Mouse (Mus musculus) ovary, postnatal 36 days (tissue): ENCODE results near the gene Serbp1.
"Not testable (repeated sequence)": the region's sequence is repeated elsewhere in the genome, so short reads cannot be mapped to it uniquely, and the experiment has no call there.

Experiments used
- DNase-seq: peaks from one replicate; pipeline ENCODE4 v3.0.0; 2022; ENCODE audit warnings: low spot score, mixed read lengths

The Serbp1 gene

DNA sequence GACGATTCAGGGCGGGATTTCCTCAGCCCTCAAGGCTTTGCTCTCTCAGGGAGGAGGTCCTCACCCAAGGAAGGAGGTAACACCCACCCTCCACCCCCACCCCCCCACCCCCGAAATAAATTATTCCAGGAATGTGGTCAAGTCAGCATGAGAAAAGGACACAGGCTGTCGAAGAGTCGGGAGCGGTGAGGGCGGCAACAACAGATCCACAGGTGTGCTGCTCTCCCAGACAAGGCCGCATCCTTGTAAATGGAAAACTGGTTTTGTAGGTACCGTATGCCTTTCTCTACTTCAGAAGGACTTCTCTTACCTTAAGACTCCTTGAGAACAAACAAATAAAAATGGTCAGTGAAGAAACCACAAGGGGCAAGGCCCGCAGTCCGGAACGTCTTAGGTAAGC is at the start of gene Serbp1:
TSS of gene Serbp1 (plus strand) at position 200 of the 400 bp plus-strand sequence.
- DNase-seq, result no peak

DNA sequence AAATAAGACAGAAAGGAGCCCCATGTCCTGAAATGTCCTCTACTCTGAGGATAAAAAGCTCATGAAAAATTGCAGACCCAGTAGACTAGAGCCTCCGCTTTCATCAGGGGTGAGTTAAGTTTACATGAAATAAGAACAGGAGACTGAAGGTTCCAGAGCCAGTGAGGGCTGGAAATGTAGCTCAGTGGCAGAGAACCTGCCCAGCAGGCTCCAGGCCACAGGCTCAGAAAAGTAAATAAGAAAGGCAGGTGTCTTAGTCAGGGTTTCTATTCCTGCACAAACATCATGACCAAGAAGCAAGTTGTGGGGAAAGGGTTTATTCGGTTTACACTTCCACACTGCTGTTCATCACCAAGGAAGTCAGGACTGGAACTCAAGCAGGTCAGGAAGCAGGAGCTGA is 44.4 kb upstream of the Serbp1 start:
- DNase-seq, result no peak

DNA sequence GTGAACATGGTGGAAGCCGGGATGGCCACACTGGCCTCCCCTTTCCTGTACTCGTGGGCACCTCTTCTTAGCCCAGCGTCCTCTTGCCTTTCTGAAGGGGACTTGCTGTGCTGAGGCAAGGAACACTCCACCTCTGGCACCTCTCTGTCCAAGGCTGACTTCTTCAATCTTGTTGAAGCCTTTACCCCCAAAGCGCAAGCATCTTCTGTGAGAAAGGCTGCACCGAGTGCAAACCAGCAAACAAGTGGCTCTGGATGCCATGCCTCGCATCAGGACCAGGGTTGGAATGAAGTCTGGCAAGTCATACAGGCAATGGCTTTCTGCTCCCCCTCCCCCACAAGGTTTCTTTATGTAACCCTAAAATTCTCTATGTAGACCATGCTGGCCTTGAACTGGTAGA is 43.4 kb upstream of the Serbp1 start:
- no peak for DNase-seq

DNA sequence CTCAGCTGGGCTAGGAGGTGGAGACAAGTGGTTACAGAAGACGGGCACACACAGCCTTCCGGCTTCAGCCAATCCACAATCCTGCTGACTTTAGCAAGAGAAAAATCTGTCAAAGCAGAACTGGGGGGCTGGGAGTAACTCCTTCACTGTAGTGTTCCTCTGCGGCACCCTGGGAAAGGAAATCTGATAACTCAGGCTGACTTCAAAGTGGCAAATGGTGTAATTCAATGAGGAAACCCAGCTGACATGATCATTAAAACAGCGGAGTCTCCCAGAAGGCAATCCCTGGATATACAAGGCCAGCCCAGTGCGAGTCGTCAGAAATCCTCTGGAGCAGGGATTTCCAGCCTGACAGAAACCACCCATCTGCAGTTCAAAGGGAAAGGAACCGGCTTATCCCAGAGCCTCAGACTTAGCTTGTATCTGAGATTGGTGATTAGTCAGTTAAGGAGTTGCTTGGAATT is 42.8 kb upstream of the Serbp1 start:
- no peak for DNase-seq

DNA sequence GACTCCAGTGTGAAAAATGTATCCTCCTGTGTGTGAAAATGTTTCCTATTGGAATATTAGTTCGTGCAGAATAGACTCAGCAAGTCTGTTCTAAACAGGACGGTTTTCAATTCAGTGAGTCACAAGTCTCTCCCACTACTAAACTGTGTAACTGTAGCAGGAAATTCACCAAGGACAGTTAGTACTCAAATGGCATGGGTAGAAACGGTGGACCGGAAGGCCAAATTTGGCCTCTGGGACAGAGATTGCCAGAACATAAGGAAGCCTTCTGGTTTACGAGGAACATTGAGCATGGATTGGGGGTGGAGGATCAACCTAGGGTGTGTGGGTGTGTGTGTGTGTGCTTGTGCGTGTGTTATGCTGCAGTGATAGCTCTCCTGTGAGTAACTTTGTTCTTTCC is 41.2 kb upstream of the Serbp1 start:
- no peak for DNase-seq

DNA sequence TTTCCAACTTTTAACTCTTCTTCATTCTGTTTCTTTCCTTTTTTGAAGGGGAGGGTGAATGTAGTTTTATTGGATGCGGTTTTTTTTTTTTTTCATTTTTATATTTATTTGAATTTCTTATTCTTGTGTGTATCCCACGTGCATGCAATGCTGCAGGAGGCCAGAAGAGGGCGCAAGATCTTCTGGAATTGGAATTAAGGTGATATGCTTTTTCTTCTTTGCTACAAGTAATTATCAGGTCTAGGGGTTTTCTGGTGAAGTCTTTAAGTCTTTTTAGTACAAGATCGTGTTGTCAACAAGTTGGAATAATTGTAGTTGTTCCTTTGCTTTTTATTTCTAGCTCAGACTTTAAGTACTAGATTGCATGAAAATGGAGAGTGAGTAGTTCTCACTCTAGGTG is 39.9 kb upstream of the Serbp1 start:
- DNase-seq, result no peak

DNA sequence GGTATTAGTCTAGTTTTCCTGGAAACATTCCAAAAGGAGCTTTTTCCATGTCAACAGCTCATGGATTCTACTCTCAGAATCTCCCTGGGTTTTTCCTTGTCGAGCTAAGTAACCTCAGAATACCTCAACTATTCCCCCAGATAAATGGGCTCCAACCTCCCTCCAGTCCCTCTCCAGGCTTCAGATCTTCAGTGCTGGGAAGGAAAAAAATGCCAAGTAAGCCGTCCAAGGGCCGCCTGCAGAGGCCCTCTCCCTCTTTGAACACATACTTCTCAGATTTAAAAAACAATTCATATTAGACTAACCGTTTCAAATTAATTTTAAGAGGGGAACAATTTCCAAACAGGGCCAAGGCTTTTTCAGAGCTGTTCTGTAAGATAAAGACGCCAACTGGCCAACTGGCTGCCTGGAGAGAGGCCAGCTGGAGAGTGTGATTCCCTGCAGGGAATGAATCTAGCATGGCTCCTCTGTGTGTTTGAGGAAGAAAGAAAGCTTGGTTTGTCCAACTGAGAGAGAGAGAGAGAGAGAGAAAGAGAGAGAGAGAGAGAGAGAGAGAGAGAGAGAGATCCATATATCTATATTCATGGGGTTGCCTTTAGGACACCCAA is 37.2 kb upstream of the Serbp1 start:
- DNase-seq, result peak; percentile 14

DNA sequence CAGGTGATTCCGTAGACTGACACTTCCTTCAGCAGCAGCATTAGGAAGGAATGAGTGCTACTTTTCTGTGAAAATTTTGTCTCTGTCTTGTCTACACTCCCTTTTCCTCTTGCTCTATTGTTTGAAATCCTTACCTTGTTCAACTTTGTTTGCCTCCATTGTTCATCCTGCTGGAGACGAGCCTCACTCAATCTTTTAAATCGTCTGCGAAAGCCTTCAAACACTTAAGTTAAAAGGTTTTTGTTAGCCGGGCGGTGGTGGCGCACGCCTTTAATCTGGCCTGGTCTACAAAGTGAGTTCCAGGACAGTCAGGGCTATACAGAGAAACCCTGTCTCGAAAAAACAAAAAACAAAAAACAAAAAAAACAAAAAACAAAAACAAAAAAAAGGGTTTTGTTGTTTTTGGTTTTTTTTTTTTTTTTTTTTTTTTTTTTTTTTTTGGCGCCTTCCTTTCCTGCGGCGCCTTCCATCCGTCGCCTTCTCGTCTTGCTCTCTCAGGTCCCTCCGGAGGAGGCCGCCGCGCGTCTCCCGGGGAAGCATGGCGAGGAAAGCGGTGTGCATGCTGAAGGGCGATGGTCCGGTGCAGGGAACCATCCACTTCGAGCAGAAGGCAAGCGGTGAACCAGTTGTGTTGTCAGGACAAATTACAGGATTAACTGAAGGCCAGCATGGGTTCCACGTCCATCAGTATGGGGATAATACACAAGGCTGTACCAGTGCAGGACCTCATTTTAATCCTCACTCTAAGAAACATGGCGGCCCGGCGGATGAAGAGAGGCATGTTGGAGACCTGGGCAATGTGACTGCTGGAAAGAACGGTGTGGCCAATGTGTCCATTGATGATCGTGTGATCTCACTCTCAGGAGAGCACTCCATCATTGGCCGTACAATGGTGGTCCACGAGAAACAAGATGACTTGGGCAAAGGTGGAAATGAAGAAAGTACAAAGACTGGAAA is 32.6 kb upstream of the Serbp1 start:
- DNase-seq, result no peak

DNA sequence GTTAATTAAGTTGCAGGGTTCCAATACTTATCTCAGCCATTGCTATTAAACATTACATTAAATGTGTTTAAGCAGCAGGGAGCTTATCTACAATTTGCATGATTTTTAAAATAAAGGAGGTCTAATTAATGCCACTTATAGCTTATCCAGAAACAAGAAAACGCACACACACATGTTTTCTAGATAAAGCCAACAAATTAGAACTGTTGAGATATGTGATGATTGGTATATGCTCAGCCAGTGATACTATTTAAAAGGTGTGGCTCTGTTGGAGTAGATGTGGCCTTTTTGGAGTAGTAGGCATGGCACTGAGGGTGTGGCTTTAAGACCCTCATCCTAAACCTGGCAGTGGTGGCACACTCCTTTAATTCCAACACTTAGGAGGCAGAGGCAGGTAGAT is 25.6 kb upstream of the Serbp1 start:
- no peak for DNase-seq

DNA sequence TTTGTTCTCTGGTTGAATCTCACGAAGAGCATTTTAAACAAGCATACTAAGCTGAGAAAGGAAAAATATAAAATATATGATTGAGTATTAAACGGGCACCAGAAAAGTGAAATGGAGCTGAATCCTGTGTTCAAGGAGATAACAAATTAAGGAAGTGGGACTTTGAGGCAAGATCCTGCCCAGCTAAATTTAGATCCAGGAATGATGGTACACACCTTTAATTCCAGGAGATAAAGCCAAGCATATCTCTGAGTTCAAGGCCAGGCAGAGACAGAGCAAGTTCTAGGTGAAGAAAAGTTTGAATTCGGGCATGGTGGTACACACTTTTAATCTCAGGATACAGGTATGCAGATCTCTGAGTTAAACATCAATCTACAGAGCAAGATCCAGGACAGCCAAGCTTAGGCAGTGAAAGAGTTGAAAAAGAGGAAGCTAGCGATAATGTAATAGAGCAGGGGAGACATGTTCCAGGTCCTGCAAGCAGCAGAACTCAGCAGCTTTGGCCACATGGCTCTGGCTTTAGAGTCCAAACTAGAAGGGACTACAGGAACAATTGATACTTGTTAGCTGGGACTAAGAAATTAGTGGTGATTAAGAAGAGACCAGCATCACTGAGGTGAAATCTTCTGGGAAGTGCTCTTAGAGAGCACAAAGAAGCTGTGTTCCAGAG is 24.4 kb upstream of the Serbp1 start:
- no peak for DNase-seq

DNA sequence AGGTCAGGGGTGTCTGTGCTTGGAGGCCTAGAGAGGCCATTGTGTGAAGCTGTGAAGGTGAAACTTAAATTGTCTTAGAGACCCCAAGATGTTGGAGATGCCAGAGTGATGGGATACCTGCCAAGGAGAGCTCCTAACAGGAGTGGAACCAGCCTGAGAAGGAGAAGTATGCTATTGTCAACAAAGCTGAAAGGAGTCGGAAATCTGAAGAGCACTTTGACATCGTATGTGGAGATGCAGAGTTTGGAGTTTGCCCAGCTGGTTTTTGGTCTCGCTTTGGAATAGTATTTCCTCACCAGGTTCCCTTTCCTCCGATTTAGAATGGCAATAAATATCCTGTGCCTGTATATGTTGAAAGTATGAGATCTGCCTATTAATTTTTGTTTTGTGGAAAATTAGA is 20.6 kb upstream of the Serbp1 start:
- no peak for DNase-seq

DNA sequence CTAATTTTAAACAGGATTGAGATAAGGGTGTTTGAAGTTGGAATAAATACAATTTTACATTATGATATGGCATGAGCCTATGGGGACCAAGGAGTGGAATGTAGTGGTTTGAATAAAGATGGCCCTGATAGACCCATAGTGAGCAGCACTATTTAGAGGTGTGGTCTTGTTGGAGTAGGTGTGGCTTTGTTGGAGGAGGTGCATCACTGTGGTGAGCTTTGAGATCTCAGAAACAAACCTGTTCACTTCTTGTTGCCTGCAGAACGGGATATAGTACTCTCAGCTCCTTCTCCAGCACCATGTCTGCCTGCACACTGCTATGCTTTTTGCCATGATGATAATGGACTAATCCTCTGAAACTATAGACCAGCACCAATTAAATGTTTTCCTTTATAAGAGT is 20.1 kb upstream of the Serbp1 start:
- no peak for DNase-seq

DNA sequence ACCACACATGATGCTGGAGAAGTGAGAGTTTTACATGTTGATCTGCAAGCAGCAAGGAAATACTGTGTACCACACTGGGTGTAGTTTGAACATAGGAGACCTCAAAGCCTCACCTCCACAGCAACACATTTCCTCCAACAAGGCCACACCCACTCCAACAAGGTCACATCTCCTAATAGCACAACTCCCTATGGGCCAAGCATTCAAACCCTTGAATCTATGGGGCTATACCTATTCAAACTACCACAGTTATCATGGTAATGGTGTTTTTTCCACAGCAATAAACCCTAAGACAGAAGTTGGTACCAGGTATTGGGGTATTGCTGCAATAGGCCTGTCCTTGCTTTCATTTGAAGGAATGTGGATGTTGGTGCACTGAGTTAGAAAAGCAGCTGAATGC is 19.4 kb upstream of the Serbp1 start:
- no peak for DNase-seq

DNA sequence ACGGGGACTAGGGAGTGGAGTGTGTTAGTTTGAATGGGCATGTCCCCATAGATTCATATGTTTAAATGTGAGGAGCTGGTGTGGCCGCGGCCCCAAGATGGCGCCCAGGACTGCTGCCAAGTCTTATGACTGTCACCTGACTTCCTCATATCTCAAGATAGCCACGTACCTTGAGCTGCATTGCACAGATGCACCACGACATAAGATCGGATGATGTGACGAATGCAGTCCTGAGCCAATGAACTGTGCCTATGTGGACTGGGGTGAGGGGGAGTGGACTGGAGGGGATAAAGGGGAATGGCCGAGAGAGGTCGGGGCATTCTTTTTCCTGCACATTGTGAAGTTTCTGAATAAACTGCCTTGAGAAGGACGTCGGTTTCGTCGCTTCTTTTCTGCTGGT is 18.0 kb upstream of the Serbp1 start:
- not testable (repeated sequence) for DNase-seq

DNA sequence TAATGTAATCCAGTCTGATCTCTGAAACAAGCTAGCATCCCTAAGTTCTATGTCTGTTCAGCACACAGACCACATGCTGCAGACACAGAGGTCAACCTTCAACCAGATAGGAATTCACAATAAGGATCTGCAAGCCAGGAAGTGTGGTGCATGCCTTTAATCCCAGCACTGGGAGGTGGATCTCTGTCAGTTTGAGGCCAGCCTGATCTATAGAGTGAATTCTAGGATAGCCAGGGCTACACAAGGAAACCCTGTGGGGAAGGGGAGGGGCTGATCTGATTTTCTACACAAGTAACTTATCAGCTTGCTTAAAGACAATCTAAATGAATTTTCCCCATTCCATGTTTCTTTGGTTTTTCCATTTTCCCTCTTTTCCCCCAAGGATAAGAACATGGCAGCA is 17.2 kb upstream of the Serbp1 start:
- no peak for DNase-seq

DNA sequence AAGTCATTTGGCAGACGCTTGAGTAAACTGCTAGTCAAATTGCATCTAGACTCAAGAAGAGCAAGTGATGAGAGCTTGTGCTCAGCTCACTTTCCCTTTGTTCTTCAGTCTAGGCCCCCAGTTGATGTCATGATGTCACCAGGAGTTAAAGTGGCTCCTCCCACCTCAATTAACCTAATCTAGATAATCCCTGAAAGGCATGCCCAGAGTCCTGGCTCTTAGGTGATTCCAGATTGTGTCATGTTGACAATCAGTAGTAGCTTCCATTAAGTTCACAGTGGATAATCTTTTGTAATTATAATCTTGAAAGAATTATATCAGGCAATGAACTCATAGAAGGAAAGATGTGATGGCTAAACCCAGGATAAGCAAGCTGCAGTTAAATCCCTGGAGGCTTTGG is 14.9 kb upstream of the Serbp1 start:
- no peak for DNase-seq

DNA sequence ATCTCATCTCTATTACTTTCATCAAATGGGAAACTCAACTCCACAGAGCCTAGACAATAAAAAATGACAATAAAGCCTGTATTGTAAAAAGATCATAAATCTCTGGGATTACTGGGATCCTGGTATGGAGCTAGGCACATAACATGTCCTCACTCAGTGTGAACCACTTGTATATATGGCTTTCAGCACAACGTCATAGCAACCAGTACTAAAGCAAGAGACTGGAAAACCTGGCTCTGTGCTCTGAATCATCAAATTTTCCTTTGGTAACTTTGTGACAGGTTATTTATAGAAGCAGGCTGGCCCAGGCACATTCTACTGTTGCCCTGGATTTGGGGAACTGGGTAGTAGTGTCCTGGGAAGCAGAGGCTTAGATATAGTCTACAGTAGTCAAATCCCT is 14.5 kb upstream of the Serbp1 start:
- DNase-seq, result no peak

DNA sequence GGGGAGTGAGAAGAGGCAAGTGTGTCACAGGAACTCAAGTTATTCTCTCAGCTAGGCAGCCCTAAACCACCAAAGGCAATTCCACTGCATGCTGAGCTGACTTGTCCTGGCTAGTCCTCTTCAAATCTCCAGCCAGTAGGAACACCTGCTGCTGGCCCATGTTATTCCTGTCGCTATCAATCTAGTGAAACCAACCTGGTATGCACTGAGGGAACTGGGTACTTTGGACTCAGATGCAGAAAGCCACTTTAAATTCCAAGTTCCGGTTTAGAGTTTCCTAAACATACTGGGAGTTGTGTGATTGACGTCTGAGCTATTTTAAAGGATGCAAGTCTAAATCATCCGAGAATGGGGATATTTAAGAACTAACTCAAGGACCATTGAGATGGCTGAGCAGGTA is 11.7 kb upstream of the Serbp1 start:
- DNase-seq, result no peak

DNA sequence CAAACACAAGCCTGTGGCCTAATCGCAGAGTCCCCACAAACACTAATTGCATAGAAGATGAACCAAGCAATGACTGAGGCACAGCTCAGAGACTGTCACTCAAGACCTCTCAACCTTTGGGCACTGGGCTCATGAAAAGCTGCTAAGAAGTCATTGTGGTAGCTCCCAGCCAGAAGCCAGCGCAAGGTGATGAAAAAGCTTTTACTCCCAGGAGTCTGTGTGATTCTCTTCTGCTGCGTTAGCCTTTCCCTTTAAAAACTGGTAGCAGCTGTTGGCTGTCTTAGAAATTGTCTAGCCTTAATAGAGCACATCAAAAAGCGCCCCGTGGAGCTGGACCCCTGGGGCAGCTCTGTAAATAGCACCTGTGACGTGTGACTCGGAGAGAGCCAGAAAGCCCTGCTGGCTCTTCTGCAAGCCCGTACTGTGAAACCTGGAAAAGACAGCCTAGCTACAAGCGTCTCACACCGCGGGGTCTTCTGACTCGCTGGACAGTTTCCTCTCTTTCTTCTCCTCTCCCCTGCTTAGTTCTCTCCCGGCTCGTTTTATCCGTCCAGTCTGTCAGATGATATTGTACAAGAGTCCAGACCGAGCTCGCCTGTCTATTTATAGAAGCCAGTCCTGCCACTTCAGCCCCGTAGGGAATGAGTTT is 9.4 kb upstream of the Serbp1 start:
- DNase-seq, result no peak

DNA sequence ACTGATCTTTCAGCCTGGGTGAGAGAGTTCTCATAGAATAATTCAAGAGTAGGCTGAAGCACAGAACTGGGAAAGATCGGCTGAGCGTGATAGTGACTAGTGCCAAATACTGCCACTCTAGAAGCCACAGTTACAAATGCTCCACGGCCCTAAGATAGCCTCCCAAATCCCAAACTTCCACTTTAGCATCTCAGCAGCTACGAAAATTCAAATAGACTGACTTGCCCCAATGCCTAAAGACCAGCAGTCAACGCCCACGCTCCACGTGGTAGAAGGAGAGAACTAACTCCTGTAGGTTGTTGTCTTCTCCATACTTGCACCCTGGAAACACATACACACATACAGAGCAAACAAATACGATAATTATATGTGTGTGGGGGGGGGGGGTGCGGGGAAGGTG is 8.5 kb upstream of the Serbp1 start:
- DNase-seq, result no peak

DNA sequence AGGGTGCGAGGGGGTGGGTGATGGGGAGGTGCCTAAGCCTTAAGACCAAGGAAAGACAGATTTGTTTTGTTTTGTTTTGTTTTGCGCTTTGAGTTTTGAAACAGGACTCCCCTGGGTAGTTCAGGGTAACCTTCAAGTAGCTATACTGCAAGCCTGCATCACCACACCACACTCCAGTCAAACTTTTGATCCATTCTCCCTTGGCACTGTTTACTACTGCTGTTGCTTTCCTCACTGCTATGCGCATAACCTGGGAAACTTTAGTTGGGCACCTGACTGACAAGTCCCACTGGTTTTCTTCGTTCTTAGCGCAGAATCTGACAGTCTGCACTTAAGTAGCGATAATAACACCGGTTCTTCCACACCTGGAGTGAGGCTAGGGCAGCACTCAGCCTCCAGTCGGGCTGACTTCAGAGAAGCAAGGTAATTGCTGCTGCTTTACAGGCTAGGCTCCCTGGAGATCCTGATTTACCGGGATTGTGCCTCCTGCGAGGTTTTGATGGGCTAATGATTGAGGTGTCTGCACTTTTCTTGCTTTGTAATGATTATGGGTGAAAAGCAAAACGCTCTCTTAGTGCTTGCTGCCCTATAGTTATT is 8.0 kb upstream of the Serbp1 start:
- no peak for DNase-seq

DNA sequence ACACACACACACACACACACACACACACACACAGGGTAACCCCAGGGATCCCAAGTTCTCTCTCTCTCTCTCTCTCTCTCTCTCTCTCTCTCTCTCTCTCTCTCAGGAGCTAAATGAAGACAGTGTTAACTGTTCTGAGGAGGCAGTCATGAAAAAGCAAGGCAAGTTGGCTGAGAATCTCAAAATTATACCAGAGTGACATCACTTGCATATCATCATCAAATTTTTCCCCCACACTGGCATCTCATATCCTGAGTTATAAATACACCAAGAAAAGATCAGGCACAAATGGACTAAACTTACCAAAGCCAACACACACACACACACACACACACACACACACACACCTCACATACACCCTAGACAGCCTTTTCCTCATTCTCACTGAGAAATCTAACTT is 7.0 kb upstream of the Serbp1 start:
- DNase-seq, result no peak
